Mouse (Mus musculus) midbrain, embryonic 11.5 days (tissue): Measurements from ENCODE around the gene Caln1. TPM values are rescaled to one million over a fixed set of nuclear protein-coding genes. Genes with fewer than 3 reads are reported as not detected.

Experiments
- ATAC-seq: fragments of 200-750 bp; cut with Nextera tagmentation; 2 replicates; pipeline ENCODE4 v1.8.0; 2017; ENCODE audit warnings: moderate TSS enrichment, moderate library complexity; ENCODE audit not compliant: low FRiP score
- DNase-seq: peaks from one replicate; pipeline ENCODE4 v3.0.0; 2015; ENCODE audit warnings: low spot score; ENCODE audit errors: missing footprints
- H3K27ac ChIP-seq: fragments of 300-500 bp; sonication (generic); 2 replicates; pipeline ENCODE4 v1.5.1; 2014; ENCODE audit warnings: low read depth, low read length
- H3K27me3 ChIP-seq: fragments of 300-500 bp; sonication (generic); 2 replicates; pipeline ENCODE4 v1.6.1; 2014; ENCODE audit warnings: mild to moderate bottlenecking, low read length, moderate library complexity, mixed read lengths; ENCODE audit not compliant: control insufficient read depth, insufficient read depth
- H3K36me3 ChIP-seq: fragments of 300-500 bp; sonication (generic); 2 replicates; pipeline ENCODE4 v1.6.1; 2014; ENCODE audit warnings: mild to moderate bottlenecking, low read length, moderate library complexity, mixed read lengths; ENCODE audit not compliant: control insufficient read depth, insufficient read depth
- H3K4me1 ChIP-seq: fragments of 300-500 bp; sonication (generic); 2 replicates; pipeline ENCODE4 v1.6.1; 2014; ENCODE audit warnings: low read length; ENCODE audit not compliant: control insufficient read depth, insufficient read depth
- H3K4me2 ChIP-seq: fragments of 300-500 bp; sonication (generic); 2 replicates; pipeline ENCODE4 v1.6.1; 2014; ENCODE audit warnings: mild to moderate bottlenecking, moderate library complexity
- H3K4me3 ChIP-seq: fragments of 300-500 bp; sonication (generic); 2 replicates; pipeline ENCODE4 v1.5.1; 2014; ENCODE audit warnings: low read depth, low read length
- H3K9ac ChIP-seq: fragments of 300-500 bp; sonication (generic); 2 replicates; pipeline ENCODE4 v1.6.1; 2014; ENCODE audit warnings: low read length
- H3K9me3 ChIP-seq: fragments of 300-500 bp; sonication (generic); 2 replicates; pipeline ENCODE4 v1.6.1; 2016; ENCODE audit warnings: low read length; ENCODE audit not compliant: control insufficient read depth
- WGBS: fragments of 180-500 bp; shearing (Covaris S2); extraction: QIAGEN DNeasy Blood & Tissue Kit; methylation state at CpG from one replicate; pipeline ENCODE4 v1.1.7; 2014; 5-methylcytosine and 5-hydroxymethylcytosine counted together
- polyA plus RNA-seq: library from polyadenylated mRNA; unstranded; fragments of >200 nt; fragmentation: Nextera tagmentation; extraction: Ambion mirVana; gene quantifications from 2 replicates; pipeline ENCODE4 v1.2.1, GENCODE M21; 2014

Caln1 gene
- polyA plus RNA-seq, 1 experiment from 2014 or later: 0.34 TPM

DNA sequence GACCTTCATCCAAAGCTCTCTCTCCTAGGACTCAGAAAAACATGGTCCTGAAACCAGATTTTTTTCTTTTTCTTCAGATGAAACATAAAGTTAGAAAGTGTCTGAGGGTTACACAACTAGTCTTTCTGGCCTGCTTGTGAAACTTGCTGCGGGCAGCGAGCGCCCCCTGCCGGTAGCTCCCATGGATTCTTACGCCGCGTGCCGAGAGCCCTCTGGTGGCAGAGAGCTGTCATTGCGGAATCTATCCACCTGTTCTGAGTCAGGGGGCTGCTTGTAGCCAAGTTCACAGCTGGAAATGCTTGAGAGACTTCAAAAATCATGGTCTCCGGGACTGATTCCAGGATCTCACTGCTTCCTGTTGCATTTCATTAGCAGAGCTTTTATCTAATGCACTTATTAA lies 484.1 kb downstream of the Caln1 start:
- Histone ChIP-seq H3K9me3 (no peaks in the 10 kb centered on the region), H3K9ac (no peak overlapping the region), H3K27me3 (no peaks in the 10 kb centered on the region), H3K27ac (no peak overlapping the region), H3K4me2 (no peak overlapping the region), H3K4me3 (no peak overlapping the region), H3K36me3 (no peaks in the 10 kb centered on the region), H3K4me1 (no peaks in the 10 kb centered on the region)
- under 1% methylated on average over 10 of the region's 10 CpGs for WGBS
- DNase-seq (peak; percentile 99), ATAC-seq (peak; percentile 58; the same call in 1 of the 2 replicates)

DNA sequence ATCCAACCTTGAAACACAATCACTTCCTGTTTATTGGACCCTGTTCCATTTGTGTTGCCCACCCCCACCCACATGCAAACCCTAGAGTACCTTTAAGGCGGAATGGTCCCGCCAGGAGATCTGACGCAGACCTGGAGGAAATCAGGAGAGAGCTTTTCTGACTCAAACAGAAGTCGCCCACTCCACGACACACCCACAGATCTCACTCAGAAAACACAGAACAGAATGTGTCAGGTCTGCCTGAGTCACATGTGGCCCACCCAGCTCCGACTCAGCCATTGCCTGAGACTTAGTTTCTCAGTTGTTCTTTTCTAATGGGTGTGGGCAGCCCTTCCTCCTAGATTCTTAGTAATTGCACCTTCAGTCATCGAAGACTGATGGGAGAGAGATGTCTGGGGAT lies 485.2 kb downstream of the Caln1 start:
- no peak overlapping the region for H3K9ac ChIP-seq
- 87% methylated on average over 7 of the region's 7 CpGs for WGBS
- no peak overlapping the region for H3K4me2 ChIP-seq
- no peaks in the 10 kb centered on the region for H3K9me3 ChIP-seq
- H3K4me3 ChIP-seq: no peak overlapping the region
- no peak overlapping the region for H3K27ac ChIP-seq
- ATAC-seq: no peak
- H3K4me1 ChIP-seq: no peaks in the 10 kb centered on the region
- peak; percentile 70 for DNase-seq
- H3K27me3 ChIP-seq: no peaks in the 10 kb centered on the region
- H3K36me3 ChIP-seq: no peaks in the 10 kb centered on the region

DNA sequence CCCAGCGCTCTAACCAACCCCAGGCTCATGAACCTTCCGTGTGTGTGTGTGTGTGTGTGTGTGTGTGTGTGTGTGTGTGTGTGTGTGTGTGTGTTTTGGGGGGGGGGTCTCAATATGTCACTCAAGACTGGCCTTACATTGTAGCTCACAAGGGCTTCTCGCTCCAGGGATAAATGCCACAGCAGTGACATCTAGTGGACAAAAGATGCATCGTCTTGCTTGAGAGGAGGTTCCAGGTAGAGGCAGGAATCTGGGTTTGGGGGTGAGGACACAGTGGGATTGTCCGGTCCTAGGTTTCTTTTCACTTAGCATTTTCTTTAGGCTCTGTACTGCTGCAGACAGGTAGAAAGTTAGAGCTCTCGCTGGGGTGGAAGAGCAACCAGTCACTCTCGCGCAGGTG lies 488.9 kb downstream of the Caln1 start:
- Histone ChIP-seq H3K36me3 (no peaks in the 10 kb centered on the region), H3K27ac (no peak overlapping the region), H3K4me3 (no peak overlapping the region), H3K9me3 (no peaks in the 10 kb centered on the region), H3K4me2 (no peak overlapping the region), H3K27me3 (no peaks in the 10 kb centered on the region), H3K9ac (no peak overlapping the region), H3K4me1 (no peaks in the 10 kb centered on the region)
- ATAC-seq (peak; percentile 38; the same call in 1 of the 2 replicates), DNase-seq (peak; percentile 96)
- WGBS: 28% methylated on average over 7 of the region's 8 CpGs

GRCm38 (mm10) chr5:130858706-130859105 lies 489.5 kb downstream of the Caln1 start:
- ATAC-seq (no peak), DNase-seq (peak; percentile 72)
- Histone ChIP-seq H3K36me3 (no peaks in the 10 kb centered on the region), H3K27ac (no peak overlapping the region), H3K9me3 (no peaks in the 10 kb centered on the region), H3K4me1 (no peaks in the 10 kb centered on the region), H3K27me3 (no peaks in the 10 kb centered on the region), H3K4me2 (no peak overlapping the region), H3K4me3 (no peak overlapping the region), H3K9ac (no peak overlapping the region)
- 83% methylated on average over 3 of the region's 3 CpGs for WGBS

DNA sequence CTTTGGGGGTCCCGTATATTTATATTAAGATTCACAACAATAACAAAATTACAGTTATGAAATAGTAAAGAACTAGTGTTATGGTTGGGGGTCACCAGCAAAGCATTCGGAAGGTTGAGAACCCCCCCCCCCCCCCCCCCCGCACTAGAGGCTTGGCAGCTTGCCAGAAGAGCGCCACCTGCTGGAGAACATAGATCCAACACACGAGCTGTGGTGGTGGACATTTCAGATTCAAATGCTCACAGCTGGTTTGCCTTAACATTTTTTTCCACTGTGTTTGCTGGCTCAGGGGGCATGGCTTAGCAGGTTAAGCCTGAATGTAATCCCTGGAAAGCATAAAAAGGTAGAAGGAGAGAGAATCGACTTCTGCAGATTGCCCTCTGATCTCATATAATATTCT lies 490.5 kb downstream of the Caln1 start:
- Histone ChIP-seq H3K27me3 (no peaks in the 10 kb centered on the region), H3K9me3 (no peaks in the 10 kb centered on the region), H3K9ac (no peak overlapping the region), H3K4me2 (no peak overlapping the region), H3K4me3 (no peak overlapping the region), H3K4me1 (no peaks in the 10 kb centered on the region), H3K36me3 (no peaks in the 10 kb centered on the region), H3K27ac (no peak overlapping the region)
- ATAC-seq (no peak), DNase-seq (no peak)
- WGBS: 41% methylated on average over 6 of the region's 6 CpGs

DNA sequence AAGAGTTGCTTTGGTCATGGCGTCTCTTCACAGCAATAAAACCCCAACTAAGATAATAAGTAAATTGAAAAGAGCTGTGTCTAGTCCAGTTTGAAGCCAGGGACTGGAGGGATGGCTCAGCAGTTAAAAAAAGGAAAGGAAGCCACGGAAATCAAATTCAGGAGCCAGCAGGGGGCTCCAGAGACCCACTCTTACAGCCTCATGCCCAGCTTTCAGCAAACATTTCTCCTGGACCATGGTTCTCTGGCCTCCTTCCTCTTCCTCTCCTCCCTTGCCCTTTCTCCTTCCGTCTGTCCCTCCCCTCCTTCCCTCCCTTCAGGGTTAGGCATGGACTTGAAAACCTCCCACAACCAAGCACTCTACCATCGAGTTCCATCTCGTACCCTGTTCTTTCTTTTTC lies 493.0 kb downstream of the Caln1 start:
- DNase-seq (peak; percentile 87), ATAC-seq (no peak)
- Histone ChIP-seq H3K36me3 (no peaks in the 10 kb centered on the region), H3K9me3 (no peaks in the 10 kb centered on the region), H3K27ac (no peak overlapping the region), H3K9ac (no peak overlapping the region), H3K4me3 (no peak overlapping the region), H3K27me3 (no peaks in the 10 kb centered on the region), H3K4me2 (no peak overlapping the region), H3K4me1 (no peaks in the 10 kb centered on the region)
- WGBS: 65% methylated on average over 5 of the region's 5 CpGs

GRCm38 (mm10) chr5:130869869-130870268 lies 500.6 kb downstream of the Caln1 start:
- Histone ChIP-seq H3K9ac (no peak overlapping the region), H3K9me3 (no peaks in the 10 kb centered on the region), H3K4me1 (no peaks in the 10 kb centered on the region), H3K27me3 (no peaks in the 10 kb centered on the region), H3K4me2 (no peak overlapping the region), H3K36me3 (no peaks in the 10 kb centered on the region), H3K27ac (no peak overlapping the region), H3K4me3 (no peak overlapping the region)
- DNase-seq (peak; percentile 79), ATAC-seq (no peak)
- 63% methylated on average over 1 of the region's 1 CpGs for WGBS

- WGBS: 70% methylated on average over 8 of the region's 8 CpGs
Observed at GRCm38 (mm10) chr5:130871086-130871485, 501.8 kb downstream of the Caln1 start.

DNA sequence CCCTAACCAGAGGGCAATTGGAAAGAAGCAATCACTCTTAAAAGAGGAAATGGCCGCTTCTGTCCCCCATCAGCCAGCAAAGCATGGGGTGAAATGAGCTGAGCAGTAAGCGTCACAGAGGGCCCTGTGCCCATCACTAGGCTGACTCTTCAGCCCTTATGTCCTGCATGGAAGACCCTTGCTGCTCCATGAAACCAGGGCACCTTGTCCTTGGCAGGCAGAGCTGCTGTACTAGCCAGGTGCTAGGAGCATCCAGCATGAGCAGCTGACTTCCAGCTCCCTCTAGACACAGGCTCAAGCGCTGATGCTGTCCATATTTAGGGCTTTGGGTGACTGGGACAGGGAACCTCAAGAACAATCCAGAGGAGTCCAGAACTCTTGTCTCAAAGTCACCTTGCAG lies 506.1 kb downstream of the Caln1 start:
- H3K27ac ChIP-seq: no peak overlapping the region
- H3K27me3 ChIP-seq: no peaks in the 10 kb centered on the region
- no peak overlapping the region for H3K4me2 ChIP-seq
- no peak overlapping the region for H3K4me3 ChIP-seq
- H3K9me3 ChIP-seq: no peaks in the 10 kb centered on the region
- no peaks in the 10 kb centered on the region for H3K36me3 ChIP-seq
- DNase-seq: peak; percentile 35
- H3K4me1 ChIP-seq: no peaks in the 10 kb centered on the region
- WGBS: 90% methylated on average over 3 of the region's 3 CpGs
- no peak overlapping the region for H3K9ac ChIP-seq
- ATAC-seq: no peak

More at GRCm38 (mm10) chr5:130871086-130871485, 501.8 kb downstream of the Caln1 start:
- H3K9me3 ChIP-seq: no peaks in the 10 kb centered on the region
- H3K4me2 ChIP-seq: no peak overlapping the region
- no peaks in the 10 kb centered on the region for H3K4me1 ChIP-seq
- DNase-seq (peak; percentile 39), ATAC-seq (no peak)
- H3K27me3 ChIP-seq: no peaks in the 10 kb centered on the region
- no peak overlapping the region for H3K27ac ChIP-seq
- H3K36me3 ChIP-seq: no peaks in the 10 kb centered on the region
- no peak overlapping the region for H3K9ac ChIP-seq
- H3K4me3 ChIP-seq: no peak overlapping the region

- no peaks in the 10 kb centered on the region for H3K4me1 ChIP-seq
- no peak overlapping the region for H3K27ac ChIP-seq
- DNase-seq (peak; percentile 68), ATAC-seq (no peak)
- H3K4me3 ChIP-seq: no peak overlapping the region
- H3K36me3 ChIP-seq: no peaks in the 10 kb centered on the region
- H3K27me3 ChIP-seq: no peaks in the 10 kb centered on the region
- H3K4me2 ChIP-seq: no peak overlapping the region
- 94% methylated on average over 5 of the region's 5 CpGs for WGBS
- H3K9ac ChIP-seq: no peak overlapping the region
- 0 out of 2 replicates have a peak, but pooled peaks cover 3% of the 10 kb centered on the region for H3K9me3 ChIP-seq
Observed at GRCm38 (mm10) chr5:130880331-130880730, 511.1 kb downstream of the Caln1 start.
